Mouse (Mus musculus): ENCODE data around the gene Batf.
"Not testable (repeated sequence)": the region's sequence is repeated elsewhere in the genome, so short reads cannot be mapped to it uniquely, and the experiment has no call there.

The Batf gene

GRCm38 (mm10) chr12:85684411-85685275 is 1.8 kb upstream of the Batf start:
- DNase-seq (ENCODE audit: low spot score in 2 of 2): no peak

DNA sequence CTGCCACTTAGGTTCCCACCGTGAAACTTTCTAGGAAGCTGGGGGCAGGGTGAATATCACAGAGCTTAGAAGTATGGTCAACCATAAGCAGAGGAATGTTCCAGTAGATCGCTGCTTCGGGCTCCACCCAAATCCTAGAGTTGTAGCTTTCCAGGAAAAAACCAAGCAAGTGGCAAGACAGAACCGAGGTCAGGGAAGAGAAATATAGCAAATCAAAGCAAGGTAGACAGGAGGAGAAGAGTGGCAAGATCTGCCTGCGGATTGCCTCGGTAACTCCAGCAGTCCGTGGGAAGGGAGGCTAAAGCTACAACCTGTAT is 706 bp downstream of the Batf start:
- DNase-seq (ENCODE audit: low spot score in 2 of 2): no peak

- DNase-seq (ENCODE audit: low spot score in 2 of 2): no peak
Measured at GRCm38 (mm10) chr12:85687846-85688245, 1.4 kb downstream of the Batf start.

DNA sequence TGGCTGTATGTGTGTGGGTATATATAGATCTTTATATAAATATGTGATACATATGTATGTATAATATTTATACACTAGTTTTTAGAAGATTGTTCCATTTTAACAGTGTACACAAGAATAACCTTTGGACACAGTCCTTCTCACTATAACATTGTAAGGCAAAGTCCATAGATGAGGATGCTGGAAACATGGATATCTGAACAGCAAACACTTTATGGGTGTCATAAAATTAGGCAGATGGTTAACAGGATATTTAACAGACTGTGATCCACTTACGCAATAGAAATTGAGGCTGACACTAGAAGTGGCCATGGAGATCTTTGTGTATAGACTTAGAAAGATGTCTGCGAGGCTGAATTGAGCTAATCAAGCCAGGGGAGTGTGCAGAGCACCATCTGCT is 9.3 kb downstream of the Batf start:
- no peak for DNase-seq (ENCODE audit: low spot score in 2 of 2)

DNA sequence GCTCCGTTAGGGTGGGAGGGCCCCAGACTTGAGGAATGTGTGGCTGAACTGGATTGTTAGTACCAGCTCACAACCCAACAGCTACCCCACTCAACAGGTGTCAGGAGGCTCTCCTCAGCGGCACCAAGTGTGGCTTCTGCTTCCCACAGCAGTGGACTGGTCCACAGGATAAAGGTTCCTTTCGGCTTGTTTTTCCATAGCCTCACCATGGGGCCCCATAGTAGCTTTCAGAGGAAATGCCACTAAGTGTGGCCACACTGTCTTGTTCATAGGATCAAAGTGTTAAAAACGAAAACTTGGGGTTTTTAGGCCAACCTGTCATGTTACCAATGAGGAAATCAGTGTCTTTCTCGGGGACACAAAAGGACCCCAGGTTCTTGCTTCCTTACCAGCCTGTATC is 10.0 kb downstream of the Batf start:
- DNase-seq (ENCODE audit: low spot score in 2 of 2): no peak

DNA sequence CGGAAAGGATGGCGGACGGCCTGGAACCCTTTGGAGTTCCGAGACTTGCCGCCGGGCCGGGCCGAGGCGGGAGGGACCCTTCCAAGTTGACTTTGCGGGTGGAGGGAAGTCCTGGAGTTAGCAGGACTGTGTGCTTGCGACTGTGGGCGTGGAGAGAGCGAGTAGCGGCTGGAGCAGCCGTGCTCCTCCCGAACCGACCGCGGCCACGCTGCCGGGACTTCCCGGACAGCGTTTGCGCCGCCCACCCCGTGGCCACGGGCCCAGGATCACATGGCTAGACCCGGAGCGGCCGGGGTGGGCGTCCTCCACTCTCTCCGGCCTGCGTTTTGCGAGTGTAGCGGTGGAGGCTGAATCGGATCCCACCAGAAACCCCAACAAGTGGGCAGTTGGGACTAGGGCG is 11.7 kb downstream of the Batf start:
- not testable (repeated sequence) for DNase-seq (ENCODE audit: low spot score in 2 of 2)

GRCm38 (mm10) chr12:85700191-85700841 is 13.8 kb downstream of the Batf start:
- no peak for DNase-seq (ENCODE audit: low spot score in 2 of 2)

DNA sequence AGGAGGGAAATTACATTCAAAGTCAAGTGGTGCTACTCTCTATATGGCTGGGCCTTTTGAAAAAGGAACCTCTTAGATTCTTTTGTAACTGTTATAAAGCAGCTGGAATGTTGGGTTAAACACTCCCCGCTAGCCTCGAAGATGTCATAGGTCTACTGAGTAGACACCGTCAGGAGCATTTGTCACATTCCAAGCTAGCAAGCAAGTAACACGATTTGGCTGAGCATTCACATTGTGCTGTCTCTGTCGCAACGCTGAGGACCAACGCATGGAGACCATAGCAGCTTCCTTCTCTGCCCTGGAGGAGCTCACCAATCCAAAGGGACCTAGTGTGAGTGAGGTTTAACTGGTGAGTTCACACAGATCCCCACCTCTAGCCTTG is 14.4 kb downstream of the Batf start:
- no peak for DNase-seq (ENCODE audit: low spot score in 2 of 2)

DNA sequence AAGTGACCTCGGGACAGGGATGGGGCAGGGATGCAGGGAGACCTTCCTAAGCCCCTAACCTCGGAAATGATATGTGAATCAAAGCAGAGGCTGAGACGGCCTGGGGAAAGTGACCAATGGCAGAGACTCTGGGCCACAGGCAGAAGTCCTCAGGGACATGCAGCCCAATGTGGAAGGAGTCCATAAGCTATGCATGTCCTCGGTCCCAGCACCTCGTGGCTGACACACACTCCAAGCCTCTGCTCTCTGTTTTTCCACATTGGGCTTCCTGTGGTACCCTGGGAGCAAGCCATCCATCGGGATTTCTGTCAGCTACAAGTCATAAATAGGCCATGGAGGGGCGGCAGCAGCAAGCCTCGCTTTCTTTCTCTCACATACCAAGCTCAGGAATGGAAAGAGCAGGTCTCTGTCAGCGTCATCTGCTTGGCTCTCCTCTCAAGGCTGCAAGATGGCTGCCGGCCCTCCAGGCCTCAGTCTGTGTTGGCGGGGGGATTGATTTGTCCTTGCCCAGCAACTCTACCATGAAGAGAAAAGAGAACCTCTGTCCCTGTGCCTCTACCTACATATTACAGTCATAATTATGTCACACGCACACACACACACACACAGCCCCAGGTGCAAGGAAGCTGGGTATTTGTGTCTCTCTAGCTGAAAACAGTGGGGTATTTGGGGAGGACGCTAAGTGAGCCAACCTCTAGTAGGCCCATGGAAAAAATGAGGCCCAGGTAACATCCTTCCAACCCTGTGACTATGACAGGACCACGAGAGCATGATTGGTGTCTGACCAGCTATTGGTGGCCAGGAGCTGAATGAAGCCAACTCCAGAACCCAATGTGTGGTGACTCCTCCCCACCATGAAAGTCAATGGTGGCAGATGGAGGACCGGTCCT is 15.9 kb downstream of the Batf start:
- DNase-seq (ENCODE audit: low spot score in 2 of 2): no peak

- no peak for DNase-seq (ENCODE audit: low spot score in 2 of 2)
Measured at GRCm38 (mm10) chr12:85703507-85703906, 17.0 kb downstream of the Batf start.

DNA sequence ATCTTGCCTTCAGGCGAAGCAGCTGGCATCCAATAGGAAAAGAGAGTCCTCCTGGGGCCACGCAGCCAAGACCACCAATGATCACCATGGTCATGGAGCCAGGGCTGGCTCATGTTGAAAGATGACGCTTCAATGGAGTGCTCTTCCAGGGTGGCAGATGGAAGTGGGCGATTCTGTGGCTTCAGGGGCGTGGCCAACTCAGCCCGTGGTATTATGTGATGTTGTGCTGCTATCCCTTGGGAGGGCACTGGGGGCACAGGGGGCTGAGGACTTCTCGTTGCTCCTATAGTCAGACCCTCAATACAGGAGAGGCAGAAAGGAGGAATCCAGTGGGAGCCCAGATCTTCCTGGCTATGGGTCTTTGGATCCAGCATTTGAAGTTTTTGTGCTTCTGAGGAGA is 18.1 kb downstream of the Batf start:
- DNase-seq (ENCODE audit: low spot score in 2 of 2): no peak

DNA sequence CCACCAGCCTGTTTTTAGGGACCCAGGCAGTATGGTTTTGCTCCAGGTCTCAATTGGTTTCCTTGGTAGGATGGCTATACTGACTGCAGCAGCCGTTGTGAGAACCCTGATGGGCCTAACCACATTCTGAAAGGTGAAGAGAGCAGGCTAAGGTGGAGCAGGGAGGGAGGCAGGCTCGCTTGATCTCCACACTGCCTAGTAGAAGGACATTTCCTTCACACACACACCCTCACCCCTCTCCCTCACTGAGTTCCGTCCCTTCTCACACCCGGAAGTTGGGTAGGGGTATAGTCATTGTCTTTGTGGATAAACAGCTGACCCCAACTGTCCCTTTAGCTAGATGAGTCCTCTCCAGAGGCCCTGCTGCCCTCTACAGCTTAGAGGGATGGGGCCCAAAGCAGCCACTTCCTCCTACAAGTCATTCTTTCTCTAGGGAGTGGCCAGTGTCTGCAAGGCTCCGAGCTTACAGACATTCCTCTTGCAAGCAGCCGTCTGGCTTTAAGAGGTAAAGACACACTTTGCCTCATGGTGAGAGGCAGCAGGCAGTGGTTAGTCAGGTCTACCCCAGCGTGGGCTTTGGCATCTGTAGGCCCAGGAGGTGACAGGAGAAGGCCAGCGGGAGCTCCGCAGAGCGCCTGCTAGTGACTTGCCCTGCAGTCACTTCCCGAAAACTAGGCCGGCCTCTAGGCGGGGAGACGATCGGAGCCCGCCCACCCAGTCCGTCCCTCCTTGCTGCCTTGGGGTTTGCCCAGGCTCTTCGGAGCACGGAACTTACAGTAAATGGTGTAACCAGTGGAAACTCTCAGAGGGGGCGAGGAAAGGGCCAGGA is 18.7 kb downstream of the Batf start:
- peak; percentile 37 to 38 for DNase-seq (ENCODE audit: low spot score in 2 of 2)

- no peak for DNase-seq (ENCODE audit: low spot score in 2 of 2)
Measured at GRCm38 (mm10) chr12:85705831-85706530, 19.5 kb downstream of the Batf start.

- no peak for DNase-seq (ENCODE audit: low spot score in 2 of 2)
Measured at GRCm38 (mm10) chr12:85706906-85707305, 20.4 kb downstream of the Batf start.

GRCm38 (mm10) chr12:85707391-85707790 is 20.9 kb downstream of the Batf start:
- no peak for DNase-seq (ENCODE audit: low spot score in 2 of 2)

DNA sequence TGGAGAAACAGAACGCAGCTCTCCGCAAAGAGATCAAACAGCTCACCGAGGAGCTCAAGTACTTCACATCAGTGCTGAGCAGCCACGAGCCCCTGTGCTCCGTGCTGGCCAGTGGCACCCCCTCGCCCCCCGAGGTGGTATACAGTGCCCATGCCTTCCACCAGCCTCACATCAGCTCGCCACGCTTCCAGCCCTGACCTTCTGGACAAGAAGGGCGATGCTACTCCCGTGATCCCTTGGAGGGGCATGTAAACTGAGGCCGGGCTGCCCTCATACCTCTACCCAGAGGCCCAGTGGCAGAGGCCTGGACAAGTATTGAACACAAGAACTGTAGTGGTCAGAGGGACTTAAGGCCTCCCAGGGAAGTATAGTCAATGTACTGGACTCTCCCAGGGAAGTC is 22.1 kb downstream of the Batf start:
- DNase-seq (ENCODE audit: low spot score in 2 of 2): no peak

- DNase-seq (ENCODE audit: low spot score in 2 of 2): no peak
Measured at GRCm38 (mm10) chr12:85710695-85711094, 24.2 kb downstream of the Batf start.

DNA sequence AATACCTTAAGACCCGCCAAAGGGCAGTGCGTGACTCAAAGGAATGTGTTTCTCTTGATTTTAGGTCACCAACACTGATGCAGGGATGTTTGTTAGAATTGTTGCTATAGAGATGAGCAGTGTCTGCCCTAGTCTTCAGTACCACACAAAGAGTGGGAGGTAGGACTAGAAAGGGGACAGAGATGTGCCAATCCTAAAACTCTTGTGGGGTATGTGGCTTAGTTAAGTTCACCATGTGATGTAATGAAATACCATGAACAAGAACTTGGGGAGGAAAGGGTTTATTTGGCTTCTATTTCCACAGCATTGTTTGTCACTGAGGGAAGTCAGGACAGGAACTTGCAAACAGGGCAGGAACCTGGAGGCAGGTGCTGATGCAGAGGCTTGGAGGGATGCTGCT is 26.1 kb downstream of the Batf start:
- DNase-seq (ENCODE audit: low spot score in 2 of 2): no peak

- no peak for DNase-seq (ENCODE audit: low spot score in 2 of 2)
Measured at GRCm38 (mm10) chr12:85714126-85714525, 27.7 kb downstream of the Batf start.

- no peak for DNase-seq (ENCODE audit: low spot score in 2 of 2)
Measured at GRCm38 (mm10) chr12:85725306-85725705, 38.8 kb downstream of the Batf start.

All from right cerebral cortex, adult 2 months (tissue).